Mouse (Mus musculus) liver, embryonic 11.5 days (tissue): ENCODE data around the gene Cog8. TPM values are rescaled to one million over a fixed set of nuclear protein-coding genes. Genes with fewer than 3 reads are reported as not detected.
"Not testable (repeated sequence)": the region's sequence is repeated elsewhere in the genome, so short reads cannot be mapped to it uniquely, and the experiment has no call there.

ENCODE experiments used
- ATAC-seq: fragments of 200-750 bp; cut with Nextera tagmentation; replicated peaks from 2 replicates; pipeline ENCODE4 v1.8.0; 2017; ENCODE audit warnings: moderate number of reproducible peaks, mild to moderate bottlenecking, moderate TSS enrichment, moderate library complexity; ENCODE audit not compliant: low FRiP score
- DNase-seq: peaks from one replicate; pipeline ENCODE4 v3.0.0-alpha.2; 2017; ENCODE audit warnings: low spot score
- H3K27ac ChIP-seq: fragments of 300-500 bp; sonication (generic); 2 replicates; pipeline ENCODE4 v1.5.1; 2014; ENCODE audit warnings: mild to moderate bottlenecking, low read depth, low read length, control low read depth
- H3K27me3 ChIP-seq: fragments of 300-500 bp; sonication (generic); replicated peaks from 2 replicates; pipeline ENCODE4 v1.6.1; 2014; ENCODE audit warnings: low read length, mixed read lengths; ENCODE audit not compliant: control insufficient read depth, insufficient read depth
- H3K36me3 ChIP-seq: fragments of 300-500 bp; sonication (generic); 2 replicates; pipeline ENCODE4 v1.6.1; 2014; ENCODE audit warnings: mild to moderate bottlenecking, low read length, moderate library complexity, mixed read lengths; ENCODE audit not compliant: control insufficient read depth, insufficient read depth
- H3K4me1 ChIP-seq: fragments of 300-500 bp; sonication (generic); replicated peaks from 2 replicates; pipeline ENCODE4 v1.6.1; 2014; ENCODE audit warnings: low read length, mixed read lengths; ENCODE audit not compliant: control insufficient read depth, insufficient read depth
- H3K4me2 ChIP-seq: fragments of 300-500 bp; sonication (generic); 2 replicates; pipeline ENCODE4 v1.6.1; 2014; ENCODE audit warnings: mild to moderate bottlenecking, control low read depth, moderate library complexity
- H3K4me3 ChIP-seq: fragments of 300-500 bp; sonication (generic); 2 replicates; pipeline ENCODE4 v1.5.1; 2014; ENCODE audit warnings: low read depth, low read length, control low read depth
- H3K9ac ChIP-seq: fragments of 300-500 bp; sonication (generic); 2 replicates; pipeline ENCODE4 v1.6.1; 2014; ENCODE audit warnings: low read depth, low read length, control low read depth
- H3K9me3 ChIP-seq: fragments of 300-500 bp; sonication (generic); 2 replicates; pipeline ENCODE4 v1.6.1; 2016; ENCODE audit warnings: low read length, inconsistent platforms, mixed read lengths; ENCODE audit not compliant: control insufficient read depth
- WGBS: fragments of 180-500 bp; shearing (Covaris S2); extraction: QIAGEN DNeasy Blood & Tissue Kit; methylation state at CpG from one replicate; pipeline ENCODE4 v1.1.7; 2014; 5-methylcytosine and 5-hydroxymethylcytosine counted together
- microRNA-seq: library from miRNA; unstranded; fragments of <30 nt; microRNA quantifications from one replicate; pipeline ENCODE4, GENCODE M21; 2017; ENCODE audit warnings: borderline number of aligned reads
- polyA plus RNA-seq: library from polyadenylated mRNA; unstranded; fragments of >200 nt; fragmentation: Nextera tagmentation; extraction: Ambion mirVana; gene quantifications from 2 replicates; pipeline ENCODE4 v1.2.1, GENCODE M21; 2014

Gene Cog8
- polyA plus RNA-seq, 1 experiment from 2014 or later, result 40.4 TPM

DNA sequence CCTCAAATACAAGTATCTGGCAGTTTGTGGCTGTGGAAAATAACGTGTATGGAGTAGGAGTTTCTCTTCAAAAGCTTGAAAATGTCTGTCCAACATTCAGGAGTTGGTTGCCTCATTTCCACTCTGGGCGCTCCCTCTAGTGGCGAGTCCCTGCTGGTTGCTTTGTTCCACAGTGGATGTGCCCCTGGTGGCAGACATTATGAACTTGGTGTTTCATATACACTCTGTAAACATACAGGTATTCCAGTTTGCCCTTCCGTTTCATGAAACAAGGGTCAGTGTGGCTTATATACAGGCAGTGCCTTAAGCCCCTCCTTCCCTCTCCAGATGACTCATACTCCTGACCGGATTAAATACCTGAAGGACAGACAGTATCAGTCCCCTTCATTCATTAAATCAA is 54.0 kb downstream of the Cog8 start:
- ATAC-seq, result peak; percentile 69
- Histone ChIP-seq H3K27ac (no peak overlapping the region), H3K4me2 (no peak overlapping the region), H3K9me3 (no peaks in the 10 kb centered on the region), H3K36me3 (no peaks in the 10 kb centered on the region; the same call in 1 of the 2 replicates), H3K9ac (no peak overlapping the region), H3K4me3 (no peak overlapping the region), H3K27me3 (no peaks in the 10 kb centered on the region), H3K4me1 (no peaks in the 10 kb centered on the region)
- 32% methylated on average over 5 of the region's 5 CpGs for WGBS
- peak; percentile 77 for DNase-seq

DNA sequence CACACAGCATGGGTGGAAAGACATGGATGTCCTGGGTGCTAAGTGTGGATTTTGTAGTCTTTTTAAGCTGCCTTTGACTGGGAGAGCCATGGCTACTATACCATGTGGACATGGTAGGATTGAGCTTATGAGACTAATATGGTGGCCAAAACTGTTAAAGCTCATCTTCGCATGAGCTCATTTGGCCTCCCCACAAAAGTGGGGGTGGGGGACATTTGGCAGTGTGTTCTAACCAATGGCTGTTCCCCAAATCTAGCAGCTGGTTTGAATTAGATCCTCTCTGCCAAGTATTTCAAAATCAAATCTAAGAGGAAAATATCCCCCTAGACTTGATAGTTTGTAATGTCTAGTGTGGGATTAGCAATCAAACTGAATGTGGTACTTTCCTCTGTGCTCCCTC is 57.4 kb downstream of the Cog8 start:
- H3K27me3 ChIP-seq, result no peaks in the 10 kb centered on the region
- 85% methylated on average over 1 of the region's 1 CpGs for WGBS
- DNase-seq (no peak), ATAC-seq (no peak)
- H3K4me3 ChIP-seq, result no peak overlapping the region
- H3K36me3 ChIP-seq, result no peaks in the 10 kb centered on the region; the same call in 1 of the 2 replicates
- H3K9ac ChIP-seq, result no peak overlapping the region
- no peaks in the 10 kb centered on the region for H3K9me3 ChIP-seq
- no peak overlapping the region for H3K4me2 ChIP-seq
- no peak overlapping the region for H3K27ac ChIP-seq
- H3K4me1 ChIP-seq, result no peaks in the 10 kb centered on the region

DNA sequence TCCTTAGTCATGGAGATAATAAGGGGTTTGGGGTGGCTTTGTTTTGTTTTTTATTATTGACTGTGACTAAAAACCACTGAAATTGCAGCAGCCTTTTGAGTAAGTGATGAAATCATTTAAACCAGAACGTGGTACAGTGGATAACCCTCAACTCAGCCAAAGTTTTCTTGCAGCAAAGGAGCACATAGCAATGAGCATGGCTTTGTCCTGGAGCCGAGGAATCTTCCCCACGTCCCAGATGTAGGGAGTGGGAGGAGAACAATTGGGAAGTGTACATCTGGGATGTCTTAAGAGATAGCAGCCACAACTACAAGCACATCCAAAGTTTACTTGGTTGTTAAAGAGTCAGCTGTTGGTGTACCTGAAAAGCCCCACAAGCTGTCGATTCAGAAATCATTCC is 59.1 kb downstream of the Cog8 start:
- no peaks in the 10 kb centered on the region for H3K4me1 ChIP-seq
- DNase-seq (no peak), ATAC-seq (no peak)
- H3K27me3 ChIP-seq, result no peaks in the 10 kb centered on the region
- H3K27ac ChIP-seq, result no peak overlapping the region
- H3K36me3 ChIP-seq, result no peaks in the 10 kb centered on the region
- no peak overlapping the region for H3K9ac ChIP-seq
- no peaks in the 10 kb centered on the region for H3K9me3 ChIP-seq
- H3K4me3 ChIP-seq, result no peak overlapping the region
- WGBS, result 82% methylated on average over 4 of the region's 4 CpGs
- no peak overlapping the region for H3K4me2 ChIP-seq

DNA sequence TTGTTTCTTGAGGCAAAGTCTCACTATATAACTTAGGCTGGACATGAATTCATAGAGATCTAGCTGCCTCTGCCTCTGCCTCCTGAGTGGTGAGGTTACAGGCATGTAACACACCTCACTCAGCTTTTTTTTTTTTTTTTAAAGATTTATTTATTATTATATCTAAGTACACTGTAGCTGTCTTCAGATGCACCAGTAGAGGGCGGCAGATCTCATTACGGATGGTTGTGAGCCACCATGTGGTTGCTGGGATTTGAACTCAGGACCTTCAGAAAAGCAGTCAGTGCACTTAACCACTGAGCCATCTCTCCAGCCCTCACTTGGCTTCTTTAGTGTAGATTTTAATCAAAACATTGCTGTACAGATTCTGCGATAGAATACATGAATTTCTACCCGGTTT is 60.1 kb downstream of the Cog8 start:
- not testable (repeated sequence) for H3K27ac ChIP-seq, H3K4me3 ChIP-seq, H3K36me3 ChIP-seq, H3K27me3 ChIP-seq, H3K4me1 ChIP-seq, H3K4me2 ChIP-seq, ATAC-seq, H3K9me3 ChIP-seq, H3K9ac ChIP-seq, DNase-seq
- 79% methylated on average over 4 of the region's 4 CpGs for WGBS

Small RNA genes lying within 50 kb of the gene (microRNA-seq; reads per million reads assigned to microRNA genes)
- gene Mir7075, result 4.6 reads per million, percentile 11 among the genes with 10 or more reads in this experiment

Other genes starting within 250 kb of the Cog8 start
- gene Has3, start 186.4 kb downstream of the Cog8 start, polyA plus RNA-seq, result 0.07 and 0.09 TPM in 2 replicates
- gene Utp4, start 163.1 kb downstream of the Cog8 start, polyA plus RNA-seq, result 111 and 120 TPM in 2 replicates
- 4.2 and 4.9 TPM in 2 replicates for gene Sntb2, start 120.9 kb downstream of the Cog8 start, polyA plus RNA-seq
- gene Vps4a, start 25.5 kb downstream of the Cog8 start, polyA plus RNA-seq, result 49.8 and 52.4 TPM in 2 replicates
- 44.9 and 45.5 TPM in 2 replicates for gene Pdf, start 8.1 kb downstream of the Cog8 start, polyA plus RNA-seq
- gene Nip7, start 188 bp upstream of the Cog8 start, polyA plus RNA-seq, result 131 and 132 TPM in 2 replicates
- 4.8 and 5.9 TPM in 2 replicates for gene Tmed6, start 9.0 kb upstream of the Cog8 start, polyA plus RNA-seq
- 8.7 and 11.3 TPM in 2 replicates for gene Terf2, start 39.9 kb upstream of the Cog8 start, polyA plus RNA-seq
- gene Cyb5b, start 94.0 kb upstream of the Cog8 start, polyA plus RNA-seq, result 77.1 and 85.4 TPM in 2 replicates
- 6.2 and 8.2 TPM in 2 replicates for gene Nfat5, start 236.8 kb upstream of the Cog8 start, polyA plus RNA-seq